Mouse (Mus musculus) liver, embryonic 15.5 days (tissue): ENCODE data around the gene Nsun7. TPM values are rescaled to one million over a fixed set of nuclear protein-coding genes. Genes with fewer than 3 reads are reported as not detected.

Experiments
- ATAC-seq: fragments of 200-750 bp; cut with Nextera tagmentation; 2 replicates; pipeline ENCODE4 v1.8.0; 2017; ENCODE audit warnings: moderate number of reproducible peaks, mild to moderate bottlenecking, moderate library complexity; ENCODE audit not compliant: insufficient read depth
- H3K27ac ChIP-seq: fragments of 300-500 bp; sonication (generic); replicated peaks from 2 replicates; pipeline ENCODE4 v1.5.1; 2015; ENCODE audit warnings: mild to moderate bottlenecking, inconsistent platforms
- H3K27me3 ChIP-seq: fragments of 300-500 bp; sonication (generic); 2 replicates; pipeline ENCODE4 v1.6.1; 2015; ENCODE audit warnings: mild to moderate bottlenecking, inconsistent platforms
- H3K36me3 ChIP-seq: fragments of 300-500 bp; sonication (generic); replicated peaks from 2 replicates; pipeline ENCODE4 v1.6.1; 2015; ENCODE audit warnings: moderate library complexity, mild to moderate bottlenecking, inconsistent platforms
- H3K4me1 ChIP-seq: fragments of 300-500 bp; sonication (generic); replicated peaks from 2 replicates; pipeline ENCODE4 v1.6.1; 2015; ENCODE audit warnings: inconsistent platforms
- H3K4me2 ChIP-seq: fragments of 300-500 bp; sonication (generic); 2 replicates; pipeline ENCODE4 v1.6.1; 2015; ENCODE audit warnings: moderate library complexity, mild to moderate bottlenecking, inconsistent platforms
- H3K4me3 ChIP-seq: fragments of 300-500 bp; sonication (generic); replicated peaks from 2 replicates; pipeline ENCODE4 v1.5.1; 2015; ENCODE audit warnings: mild to moderate bottlenecking, inconsistent platforms
- H3K9ac ChIP-seq: fragments of 300-500 bp; sonication (generic); 2 replicates; pipeline ENCODE4 v1.6.1; 2015; ENCODE audit warnings: moderate library complexity, mild to moderate bottlenecking, inconsistent platforms
- H3K9me3 ChIP-seq: fragments of 300-500 bp; sonication (generic); replicated peaks from 2 replicates; pipeline ENCODE4 v1.6.1; 2016; ENCODE audit warnings: inconsistent platforms
- WGBS: fragments of 180-500 bp; shearing (Covaris S2); methylation state at CpG from one replicate; pipeline ENCODE4 v1.1.7; 2015; ENCODE audit warnings: mixed read lengths; ENCODE audit not compliant: insufficient replicate concordance; 5-methylcytosine and 5-hydroxymethylcytosine counted together
- polyA plus RNA-seq: library from polyadenylated mRNA; unstranded; fragments of >200 nt; fragmentation: Nextera tagmentation; extraction: Ambion mirVana; gene quantifications from 2 replicates; pipeline ENCODE4 v1.2.1, GENCODE M21; 2015

The Nsun7 gene
- polyA plus RNA-seq, 1 experiment from 2014 or later, result not detected

- WGBS, result 33% methylated on average over 6 of the region's 6 CpGs
- H3K27ac ChIP-seq, result no peak overlapping the region
- peaks cover 20% of the 10 kb centered on the region for H3K27me3 ChIP-seq
- peak overlapping the region; percentile 54; the same call in 1 of the 2 replicates for H3K4me2 ChIP-seq
- no peak overlapping the region for H3K9ac ChIP-seq
- ATAC-seq, result no peak
- no peaks in the 10 kb centered on the region for H3K9me3 ChIP-seq
- peaks cover 7% of the 10 kb centered on the region; the same call in 1 of the 2 replicates for H3K4me1 ChIP-seq
- no peak overlapping the region for H3K4me3 ChIP-seq
- H3K36me3 ChIP-seq, result no peaks in the 10 kb centered on the region
These were observed 78.3 kb downstream of the Nsun7 start for GRCm38 (mm10) chr5:66337969-66338345.

GRCm38 (mm10) chr5:66338583-66338982 lies 78.9 kb downstream of the Nsun7 start:
- Histone ChIP-seq H3K4me2 (no peak overlapping the region), H3K27me3 (peaks cover 20% of the 10 kb centered on the region), H3K36me3 (no peaks in the 10 kb centered on the region), H3K4me1 (peaks cover 7% of the 10 kb centered on the region; the same call in 1 of the 2 replicates), H3K9me3 (no peaks in the 10 kb centered on the region), H3K27ac (no peak overlapping the region), H3K9ac (no peak overlapping the region), H3K4me3 (no peak overlapping the region)
- WGBS, result 22% methylated on average over 7 of the region's 7 CpGs
- no peak for ATAC-seq

- peaks cover 7% of the 10 kb centered on the region; the same call in 1 of the 2 replicates for H3K4me1 ChIP-seq
- H3K9me3 ChIP-seq, result no peaks in the 10 kb centered on the region
- ATAC-seq, result no peak
- 64% methylated on average over 17 of the region's 17 CpGs for WGBS
- H3K9ac ChIP-seq, result no peak overlapping the region
- H3K4me2 ChIP-seq, result no peak overlapping the region
- no peaks in the 10 kb centered on the region for H3K36me3 ChIP-seq
- H3K4me3 ChIP-seq, result no peak overlapping the region
- no peak overlapping the region for H3K27ac ChIP-seq
- peaks cover 20% of the 10 kb centered on the region for H3K27me3 ChIP-seq
These were observed 80.8 kb downstream of the Nsun7 start for GRCm38 (mm10) chr5:66340356-66341102.

- Histone ChIP-seq H3K4me2 (no peak overlapping the region), H3K4me1 (peaks cover 7% of the 10 kb centered on the region; the same call in 1 of the 2 replicates), H3K36me3 (no peaks in the 10 kb centered on the region), H3K9me3 (no peaks in the 10 kb centered on the region), H3K4me3 (no peak overlapping the region), H3K27ac (no peak overlapping the region), H3K27me3 (peaks cover 15% of the 10 kb centered on the region), H3K9ac (no peak overlapping the region)
- no peak for ATAC-seq
- WGBS, result 31% methylated on average over 10 of the region's 10 CpGs
These were observed 82.2 kb downstream of the Nsun7 start for GRCm38 (mm10) chr5:66341848-66342247.

- Histone ChIP-seq H3K9ac (no peak overlapping the region), H3K36me3 (no peaks in the 10 kb centered on the region), H3K9me3 (no peaks in the 10 kb centered on the region), H3K4me2 (no peak overlapping the region), H3K27me3 (peaks cover 12% of the 10 kb centered on the region), H3K27ac (no peak overlapping the region), H3K4me3 (no peak overlapping the region), H3K4me1 (peaks cover 4% of the 10 kb centered on the region; the same call in 1 of the 2 replicates)
- WGBS, result 56% methylated on average over 9 of the region's 9 CpGs
- no peak for ATAC-seq
These were observed 82.6 kb downstream of the Nsun7 start for GRCm38 (mm10) chr5:66342285-66342684.

GRCm38 (mm10) chr5:66344182-66344581 lies 84.5 kb downstream of the Nsun7 start:
- H3K27me3 ChIP-seq, result no peaks in the 10 kb centered on the region
- no peaks in the 10 kb centered on the region for H3K9me3 ChIP-seq
- no peak overlapping the region for H3K4me3 ChIP-seq
- ATAC-seq, result no peak
- H3K9ac ChIP-seq, result no peak overlapping the region
- 43% methylated on average over 2 of the region's 2 CpGs for WGBS
- no peaks in the 10 kb centered on the region for H3K4me1 ChIP-seq
- H3K36me3 ChIP-seq, result no peaks in the 10 kb centered on the region
- no peak overlapping the region for H3K4me2 ChIP-seq
- no peak overlapping the region for H3K27ac ChIP-seq

GRCm38 (mm10) chr5:66345140-66345539 lies 85.4 kb downstream of the Nsun7 start:
- Histone ChIP-seq H3K4me2 (no peak overlapping the region), H3K36me3 (no peaks in the 10 kb centered on the region), H3K9ac (no peak overlapping the region), H3K9me3 (no peaks in the 10 kb centered on the region), H3K4me1 (no peaks in the 10 kb centered on the region), H3K27me3 (no peaks in the 10 kb centered on the region), H3K4me3 (no peak overlapping the region), H3K27ac (no peak overlapping the region)
- WGBS, result 44% methylated on average over 3 of the region's 3 CpGs
- ATAC-seq, result no peak

- Histone ChIP-seq H3K9ac (no peak overlapping the region), H3K4me2 (no peak overlapping the region), H3K4me3 (no peak overlapping the region), H3K4me1 (no peaks in the 10 kb centered on the region), H3K9me3 (no peaks in the 10 kb centered on the region), H3K36me3 (no peaks in the 10 kb centered on the region), H3K27ac (no peak overlapping the region), H3K27me3 (no peaks in the 10 kb centered on the region)
- ATAC-seq, result no peak
- WGBS, result 76% methylated on average over 6 of the region's 6 CpGs
These were observed 87.1 kb downstream of the Nsun7 start for GRCm38 (mm10) chr5:66346756-66347155.

Other genes starting within 250 kb of the Nsun7 start
- 15.2 and 16.8 TPM in 2 replicates for gene Rbm47, start 86.8 kb upstream of the Nsun7 start, polyA plus RNA-seq